Mouse (Mus musculus): ENCODE data around the gene Creld1.

- TF ChIP-seq CTCF (IDR thresholded peaks at IDR 0.05; ENCODE audit: low read depth, low read length) (no peak), POLR2A (IDR thresholded peaks at IDR 0.05; ENCODE audit: borderline replicate concordance, low read depth, low read length) (no peak)
These were observed 16.2 kb downstream of the Creld1 start for GRCm38 (mm10) chr6:113499346-113499745.
